Mouse (Mus musculus) thymus, adult 2 months (tissue): ENCODE measurements around the gene Naxd. TPM values are rescaled to one million over a fixed set of nuclear protein-coding genes. Genes with fewer than 3 reads are reported as not detected.

Experiments
- DNase-seq: peaks from one replicate; pipeline ENCODE4 v3.0.0; 2021
- H3K27ac ChIP-seq: fragments of 200-500 bp; 2 replicates; pipeline ENCODE4 v1.5.1; 2012; ENCODE audit warnings: low read length, control low read depth; ENCODE audit not compliant: control insufficient read depth, insufficient read depth
- H3K27me3 ChIP-seq: fragments of 200-500 bp; 2 replicates; pipeline ENCODE4 v1.6.1; 2012; ENCODE audit warnings: mild to moderate bottlenecking, low read length, moderate library complexity, mixed read lengths; ENCODE audit not compliant: control insufficient read depth, insufficient read depth
- H3K36me3 ChIP-seq: fragments of 200-500 bp; 2 replicates; pipeline ENCODE4 v1.6.1; 2012; ENCODE audit warnings: mild to moderate bottlenecking, low read length, moderate library complexity; ENCODE audit not compliant: control insufficient read depth, insufficient read depth
- H3K4me1 ChIP-seq: fragments of 200-500 bp; replicated peaks from 2 replicates; pipeline ENCODE4 v1.6.1; 2012; ENCODE audit warnings: low read length; ENCODE audit not compliant: control insufficient read depth, insufficient read depth
- H3K4me3 ChIP-seq: fragments of 200-500 bp; 2 replicates; pipeline ENCODE4 v1.5.1; 2012; ENCODE audit warnings: mild to moderate bottlenecking, low read length, control low read depth, moderate library complexity; ENCODE audit not compliant: control insufficient read depth, insufficient read depth
- CTCF ChIP-seq: fragments of 200-500 bp; IDR thresholded peaks from 2 replicates; pipeline ENCODE4 v1.5.1; 2012; ENCODE audit warnings: mild to moderate bottlenecking, control low read depth, low read length, moderate library complexity, borderline replicate concordance; ENCODE audit not compliant: control insufficient read depth, poor library complexity, insufficient read depth; ENCODE audit errors: extremely low read depth
- POLR2A ChIP-seq: fragments of 200-500 bp; IDR thresholded peaks from 2 replicates; pipeline ENCODE4 v1.6.1; 2012; ENCODE audit warnings: mild to moderate bottlenecking, low read length, control low read depth, moderate library complexity; ENCODE audit not compliant: control insufficient read depth, poor library complexity, insufficient read depth; ENCODE audit errors: extremely low read depth
- WGBS: fragments of 180-500 bp; shearing (Covaris S2); methylation state at CpG from one replicate; pipeline ENCODE4 v1.1.7; 2018; 5-methylcytosine and 5-hydroxymethylcytosine counted together
- polyA plus RNA-seq: library from polyadenylated mRNA; depleted of rRNA; stranded (reverse); fragments of >200 nt; gene quantifications from 2 replicates; pipeline ENCODE4 v1.2.3, GENCODE M21; 2012

The Naxd gene
- polyA plus RNA-seq, 1 experiment, result 168 TPM

DNA sequence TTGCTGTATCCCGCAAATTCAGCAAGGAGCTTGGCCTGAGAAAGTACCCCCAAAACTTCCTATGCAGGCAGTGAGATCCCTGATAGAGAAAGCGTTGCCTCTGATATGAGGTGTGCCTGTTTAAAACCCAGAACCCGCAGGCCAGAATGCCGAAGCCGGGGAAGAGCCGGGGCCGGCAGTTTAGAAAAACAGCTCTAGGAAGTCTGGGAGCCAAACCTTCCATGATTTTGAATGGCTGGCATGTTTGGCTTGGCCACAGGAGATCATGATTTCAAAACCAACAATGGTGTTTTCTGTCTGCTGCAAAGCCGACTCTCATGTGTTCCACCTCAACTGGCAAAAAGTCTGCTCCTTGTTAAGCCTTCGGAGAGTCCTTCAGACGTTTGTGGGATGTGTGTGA lies 55.1 kb downstream of the Naxd start:
- Histone ChIP-seq H3K27me3 (no peaks in the 10 kb centered on the region), H3K4me1 (peaks cover 6% of the 10 kb centered on the region; the same call in 1 of the 2 replicates), H3K36me3 (no peaks in the 10 kb centered on the region), H3K27ac (no peak overlapping the region), H3K4me3 (no peak overlapping the region)
- TF ChIP-seq POLR2A (no peak), CTCF (no peak)
- DNase-seq, result no peak
- WGBS, result 96% methylated on average over 10 of the region's 10 CpGs

DNA sequence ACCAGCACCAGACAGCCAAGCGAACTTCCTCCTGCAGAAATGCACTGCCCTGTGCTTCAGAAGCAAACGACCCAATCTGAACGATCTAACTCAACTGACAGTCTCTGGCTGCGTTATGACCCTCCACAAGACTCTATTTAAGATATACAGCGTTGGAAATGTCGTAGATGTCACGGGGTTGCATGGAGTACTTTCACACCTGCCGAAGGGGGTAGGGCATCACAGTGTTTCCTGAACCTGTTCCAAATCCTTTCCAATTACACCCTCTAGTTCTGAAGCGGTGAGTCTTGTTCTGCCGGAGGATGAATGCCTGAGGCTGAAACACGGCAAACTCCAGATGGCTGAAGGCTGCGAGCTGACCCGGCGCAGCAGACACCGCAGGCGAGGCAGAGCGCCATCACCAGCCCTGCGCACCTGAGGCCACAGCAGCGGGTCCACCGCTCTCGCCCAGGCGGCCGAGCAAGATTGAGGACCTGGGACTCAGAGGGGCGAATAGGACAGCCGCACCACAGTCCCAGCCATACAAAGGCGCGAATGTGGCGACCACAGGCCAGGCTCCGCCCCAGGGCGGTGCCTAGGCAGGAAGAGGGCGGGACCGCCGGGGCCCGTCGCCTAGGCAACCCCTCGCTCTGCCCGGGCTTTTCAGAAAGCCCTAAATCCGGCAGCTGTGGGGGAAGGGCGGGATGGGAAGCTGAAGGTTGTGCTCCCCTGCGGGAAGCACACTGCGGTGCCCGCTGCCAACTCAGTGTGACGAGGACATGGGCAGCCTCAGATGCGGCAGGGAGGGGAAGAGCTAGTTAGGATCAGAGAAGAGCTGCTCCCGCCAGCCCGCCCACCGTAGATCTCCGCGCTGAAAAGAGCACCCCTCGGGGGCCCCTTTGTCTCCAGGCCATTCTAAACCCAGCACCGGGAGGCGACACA lies 57.8 kb downstream of the Naxd start, which contains the start of gene Ing1:
Gene Ing1, plus strand, starts transcription at position 773 of the 921 bp plus-strand sequence.
- H3K27me3 ChIP-seq, result no peaks in the 10 kb centered on the region
- WGBS, result under 1% methylated on average over 52 of the region's 52 CpGs
- no peaks in the 10 kb centered on the region for H3K36me3 ChIP-seq
- TF ChIP-seq POLR2A (peak; percentile 92), CTCF (no peak)
- DNase-seq, result peak; percentile 98
- peak within 1 kb of the TSS; percentile 99 for H3K4me3 ChIP-seq
- peaks cover 2% of the 10 kb centered on the region; the same call in 1 of the 2 replicates for H3K4me1 ChIP-seq
- H3K27ac ChIP-seq, result peak within 1 kb of the TSS; percentile 95

DNA sequence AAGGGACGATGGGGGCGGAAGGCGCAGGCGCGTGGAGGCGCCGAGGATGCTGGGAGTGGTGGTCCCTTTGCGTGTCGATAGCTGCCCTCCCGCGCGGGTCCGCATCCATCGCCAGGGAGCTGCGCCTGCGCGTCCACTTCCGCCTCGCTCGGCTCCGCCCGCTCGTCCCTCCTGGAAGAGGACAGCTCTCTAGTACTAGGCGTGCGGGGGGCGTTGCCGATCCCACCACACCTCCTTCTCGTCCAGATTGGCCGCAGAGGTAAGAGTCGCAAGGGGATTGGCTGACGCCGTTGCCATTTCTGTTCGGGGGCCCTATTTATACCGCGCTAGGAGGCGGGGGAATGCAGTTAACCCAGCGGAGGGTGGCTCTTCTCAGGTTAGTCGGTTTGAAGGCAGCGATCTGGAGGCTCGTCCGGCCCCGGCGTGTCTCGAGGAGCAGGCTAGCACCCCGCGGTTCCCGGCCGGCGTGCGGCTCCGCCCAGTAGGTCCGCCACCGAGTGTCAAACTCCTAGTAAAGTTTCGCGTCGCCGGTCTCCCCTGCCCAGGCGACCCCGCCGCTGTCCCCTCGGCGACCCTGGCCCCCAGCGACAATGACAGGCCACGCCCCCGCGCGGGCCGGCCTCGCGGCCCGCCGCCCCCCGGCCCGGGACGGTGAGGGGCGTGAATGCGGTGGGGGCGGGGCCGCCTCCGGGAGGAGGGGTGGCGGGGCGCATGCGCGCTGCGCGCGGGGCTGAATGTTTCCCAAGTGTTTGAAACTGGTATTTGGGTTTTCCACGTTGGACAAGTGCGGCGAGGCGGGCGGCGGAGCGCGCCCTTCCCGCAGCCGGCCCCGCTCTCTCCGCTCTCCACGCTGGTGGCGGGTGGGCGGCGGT lies 58.6 kb downstream of the Naxd start:
- WGBS, result under 1% methylated on average over 102 of the region's 103 CpGs
- TF ChIP-seq CTCF (no peak), POLR2A (peak; percentile 100)
- no peaks in the 10 kb centered on the region for H3K36me3 ChIP-seq
- H3K27ac ChIP-seq, result peak overlapping the region; percentile 85
- H3K4me3 ChIP-seq, result peak overlapping the region; percentile 99
- H3K27me3 ChIP-seq, result no peaks in the 10 kb centered on the region
- peak; percentile 98 for DNase-seq
- peaks cover 3% of the 10 kb centered on the region; the same call in 1 of the 2 replicates for H3K4me1 ChIP-seq

DNA sequence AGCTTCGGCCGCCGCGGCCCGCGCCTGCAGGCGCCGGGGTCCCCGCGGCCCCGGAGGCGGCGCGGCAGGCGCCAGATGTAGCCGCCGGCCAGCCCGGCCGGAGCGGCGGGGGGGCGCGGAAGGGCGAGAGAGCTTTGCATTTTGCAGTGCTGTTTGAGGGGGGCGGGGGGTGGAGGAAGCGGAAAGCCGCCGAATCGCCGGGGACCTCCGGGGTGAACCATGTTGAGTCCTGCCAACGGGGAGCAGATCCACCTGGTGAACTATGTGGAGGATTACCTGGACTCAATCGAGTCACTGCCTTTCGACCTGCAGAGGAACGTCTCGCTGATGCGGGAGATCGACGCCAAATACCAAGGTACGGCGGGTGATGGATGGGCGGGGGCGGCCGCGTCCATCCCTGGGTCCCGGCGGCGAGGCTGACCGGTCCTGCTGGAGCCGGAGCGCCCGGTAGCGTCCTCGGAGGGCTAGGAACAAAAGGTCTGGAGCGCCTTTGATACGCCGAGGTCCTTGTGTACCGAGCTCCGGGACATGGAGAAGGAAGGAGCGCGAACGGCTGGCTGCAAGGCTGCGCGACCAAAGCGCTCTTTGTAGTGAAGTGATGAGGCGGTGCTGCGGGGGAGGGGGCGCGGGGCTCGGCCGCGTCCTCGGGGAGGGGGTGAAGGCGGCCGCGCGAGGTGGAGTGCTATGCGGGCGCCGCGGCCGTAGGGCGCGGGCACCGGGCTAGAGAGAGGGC lies 59.6 kb downstream of the Naxd start:
- Histone ChIP-seq H3K4me1 (peaks cover 3% of the 10 kb centered on the region; the same call in 1 of the 2 replicates), H3K27ac (peak overlapping the region; percentile 85), H3K36me3 (peaks cover 6% of the 10 kb centered on the region), H3K27me3 (no peaks in the 10 kb centered on the region), H3K4me3 (peak overlapping the region; percentile 99)
- TF ChIP-seq CTCF (no peak), POLR2A (no peak)
- DNase-seq, result peak; percentile 55
- WGBS, result under 1% methylated on average over 85 of the region's 85 CpGs

DNA sequence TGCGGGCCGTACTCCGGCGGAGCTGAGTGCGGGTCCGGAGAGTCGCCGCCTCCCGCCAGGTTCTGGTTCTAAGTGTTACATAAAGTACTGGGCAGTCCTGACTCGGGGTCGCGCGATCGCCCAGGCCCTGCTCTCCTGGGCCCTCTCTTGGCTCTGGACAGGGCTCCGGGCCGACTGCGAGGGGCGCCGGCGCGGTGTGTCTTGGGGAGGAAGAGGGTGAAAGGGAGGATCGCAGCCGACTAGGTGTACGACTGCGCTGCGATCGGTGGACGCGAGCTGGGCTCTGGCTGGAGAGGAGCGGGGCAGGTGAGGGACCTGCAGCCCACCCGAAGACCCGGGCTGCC lies 60.1 kb downstream of the Naxd start:
- H3K36me3 ChIP-seq, result peaks cover 11% of the 10 kb centered on the region
- peak overlapping the region; percentile 85 for H3K27ac ChIP-seq
- no peaks in the 10 kb centered on the region for H3K27me3 ChIP-seq
- peak overlapping the region; percentile 99 for H3K4me3 ChIP-seq
- no peak for DNase-seq
- peaks cover 3% of the 10 kb centered on the region; the same call in 1 of the 2 replicates for H3K4me1 ChIP-seq
- WGBS, result 0% methylated on average over 32 of the region's 32 CpGs
- no peak for TF ChIP-seq CTCF
- TF ChIP-seq POLR2A, result no peak
